Mouse (Mus musculus) midbrain, postnatal 0 days (tissue): ENCODE data around the gene 4930558K02Rik. TPM values are rescaled to one million over a fixed set of nuclear protein-coding genes. Genes with fewer than 3 reads are reported as not detected.

ENCODE experiments used
- ATAC-seq: fragments of 200-750 bp; cut with Nextera tagmentation; 2 replicates; pipeline ENCODE4 v1.8.0; 2017; ENCODE audit warnings: moderate number of reproducible peaks, mild to moderate bottlenecking, moderate TSS enrichment, moderate library complexity; ENCODE audit not compliant: low FRiP score
- DNase-seq: peaks from one replicate; pipeline ENCODE4 v3.0.0-alpha.2; 2015; ENCODE audit warnings: low spot score
- H3K27ac ChIP-seq: fragments of 300-500 bp; sonication (generic); 2 replicates; pipeline ENCODE4 v1.5.1; 2014; ENCODE audit warnings: low read depth, mild to moderate bottlenecking, low read length, mixed read lengths
- H3K27me3 ChIP-seq: fragments of 300-500 bp; sonication (generic); 2 replicates; pipeline ENCODE4 v1.6.1; 2014; ENCODE audit warnings: low read length, control low read depth, mixed read lengths; ENCODE audit not compliant: insufficient read depth
- H3K36me3 ChIP-seq: fragments of 300-500 bp; sonication (generic); 2 replicates; pipeline ENCODE4 v1.6.1; 2014; ENCODE audit warnings: low read length, control low read depth, mixed read lengths; ENCODE audit not compliant: insufficient read depth
- H3K4me1 ChIP-seq: fragments of 300-500 bp; sonication (generic); 2 replicates; pipeline ENCODE4 v1.6.1; 2014; ENCODE audit warnings: mild to moderate bottlenecking, control low read depth, antibody characterized with exemption, low read length, mixed read lengths; ENCODE audit not compliant: insufficient read depth
- H3K4me2 ChIP-seq: fragments of 300-500 bp; sonication (generic); 2 replicates; pipeline ENCODE4 v1.6.1; 2014; ENCODE audit warnings: low read depth, mild to moderate bottlenecking, low read length, mixed read lengths; ENCODE audit not compliant: poor library complexity, severe bottlenecking
- H3K4me3 ChIP-seq: fragments of 300-500 bp; sonication (generic); 2 replicates; pipeline ENCODE4 v1.5.1; 2014; ENCODE audit warnings: low read depth, mild to moderate bottlenecking, low read length, moderate library complexity
- H3K9ac ChIP-seq: fragments of 300-500 bp; sonication (generic); replicated peaks from 2 replicates; pipeline ENCODE4 v1.6.1; 2014; ENCODE audit warnings: mild to moderate bottlenecking, low read length, moderate library complexity, mixed read lengths; ENCODE audit not compliant: poor library complexity, severe bottlenecking
- H3K9me3 ChIP-seq: fragments of 300-500 bp; sonication (generic); 2 replicates; pipeline ENCODE4 v1.6.1; 2016; ENCODE audit warnings: low read length, control low read depth
- CTCF ChIP-seq: IDR thresholded peaks from 2 replicates; pipeline ENCODE4 v1.5.1; 2016; ENCODE audit warnings: antibody characterized with exemption, mild to moderate bottlenecking
- WGBS: fragments of 180-500 bp; shearing (Covaris S2); extraction: QIAGEN DNeasy Blood & Tissue Kit; methylation state at CpG from one replicate; pipeline ENCODE4 v1.1.7; 2014; 5-methylcytosine and 5-hydroxymethylcytosine counted together
- polyA plus RNA-seq: library from polyadenylated mRNA; unstranded; fragments of >200 nt; fragmentation: Nextera tagmentation; extraction: Ambion mirVana; gene quantifications from 2 replicates; pipeline ENCODE4 v1.2.1, GENCODE M21; 2015
- total RNA-seq: library from RNA; depleted of rRNA; stranded (reverse); fragments of >200 nt; gene quantifications from 2 replicates; pipeline ENCODE4 v1.2.3, GENCODE M21; 2014

4930558K02Rik gene
- total and polyA plus RNA-seq, 2 experiments from 2014 or later: 0.47 TPM; not detected in 1

GRCm38 (mm10) chr1:162008208-162008607, 28.8 kb upstream of the 4930558K02Rik start:
- no peak overlapping the region for H3K9ac ChIP-seq
- DNase-seq (no peak), ATAC-seq (no peak)
- H3K27ac ChIP-seq: 0 out of 2 replicates have a peak overlapping the region, but pooled peaks have one; percentile 43
- no peak overlapping the region for H3K4me2 ChIP-seq
- H3K4me1 ChIP-seq: peaks cover 8% of the 10 kb centered on the region; the same call in 1 of the 2 replicates
- WGBS: 60% methylated on average over 4 of the region's 4 CpGs
- H3K27me3 ChIP-seq: no peaks in the 10 kb centered on the region
- no peak for TF ChIP-seq CTCF
- H3K9me3 ChIP-seq: no peaks in the 10 kb centered on the region
- H3K4me3 ChIP-seq: no peak overlapping the region
- H3K36me3 ChIP-seq: peaks cover 10% of the 10 kb centered on the region

- Histone ChIP-seq H3K27ac (no peak overlapping the region), H3K36me3 (peaks cover 4% of the 10 kb centered on the region; the same call in 1 of the 2 replicates), H3K4me3 (no peak overlapping the region), H3K9ac (no peak overlapping the region), H3K4me2 (no peak overlapping the region), H3K9me3 (no peaks in the 10 kb centered on the region), H3K27me3 (no peaks in the 10 kb centered on the region), H3K4me1 (peaks cover 8% of the 10 kb centered on the region; the same call in 1 of the 2 replicates)
- ATAC-seq: no peak
- no peak for TF ChIP-seq CTCF
- no peak for DNase-seq
- 90% methylated on average over 9 of the region's 9 CpGs for WGBS
Measured at GRCm38 (mm10) chr1:162006109-162006508, 26.7 kb upstream of the 4930558K02Rik start.

- no peaks in the 10 kb centered on the region for H3K9me3 ChIP-seq
- WGBS: 55% methylated on average over 23 of the region's 23 CpGs
- no peak for ATAC-seq
- TF ChIP-seq CTCF: peak; percentile 58
- peaks cover under 1% of the 10 kb centered on the region; the same call in 1 of the 2 replicates for H3K36me3 ChIP-seq
- peak; percentile 64 for DNase-seq
- no peak overlapping the region; the same call in 1 of the 2 replicates for H3K27ac ChIP-seq
- peaks cover 8% of the 10 kb centered on the region; the same call in 1 of the 2 replicates for H3K4me1 ChIP-seq
- H3K9ac ChIP-seq: no peak overlapping the region
- no peak overlapping the region for H3K4me3 ChIP-seq
- no peak overlapping the region for H3K4me2 ChIP-seq
- H3K27me3 ChIP-seq: no peaks in the 10 kb centered on the region
Measured at GRCm38 (mm10) chr1:162004821-162005770, 25.7 kb upstream of the 4930558K02Rik start.

- 46% methylated on average over 7 of the region's 7 CpGs for WGBS
- TF ChIP-seq CTCF: no peak
- DNase-seq (no peak), ATAC-seq (no peak)
- peaks cover 8% of the 10 kb centered on the region; the same call in 1 of the 2 replicates for H3K4me1 ChIP-seq
- H3K27ac ChIP-seq: no peak overlapping the region; the same call in 1 of the 2 replicates
- no peak overlapping the region for H3K9ac ChIP-seq
- no peak overlapping the region for H3K4me2 ChIP-seq
- H3K27me3 ChIP-seq: no peaks in the 10 kb centered on the region
- H3K9me3 ChIP-seq: no peaks in the 10 kb centered on the region
- no peak overlapping the region for H3K4me3 ChIP-seq
- no peaks in the 10 kb centered on the region for H3K36me3 ChIP-seq
Measured at GRCm38 (mm10) chr1:162004518-162004780, 25.0 kb upstream of the 4930558K02Rik start.

- no peak for ATAC-seq
- no peak overlapping the region for H3K4me3 ChIP-seq
- peaks cover 5% of the 10 kb centered on the region; the same call in 1 of the 2 replicates for H3K4me1 ChIP-seq
- DNase-seq: no peak
- H3K9ac ChIP-seq: no peak overlapping the region
- H3K4me2 ChIP-seq: no peak overlapping the region
- TF ChIP-seq CTCF: no peak
- H3K27ac ChIP-seq: no peak overlapping the region
- no peaks in the 10 kb centered on the region for H3K36me3 ChIP-seq
- WGBS: 58% methylated on average over 14 of the region's 14 CpGs
- H3K9me3 ChIP-seq: no peaks in the 10 kb centered on the region
- H3K27me3 ChIP-seq: no peaks in the 10 kb centered on the region
Measured at GRCm38 (mm10) chr1:162003729-162004517, 24.5 kb upstream of the 4930558K02Rik start.
